Mouse (Mus musculus): ENCODE results near the gene Nfkbil1.
A peak's percentile ranks its signal among the peaks of the same experiment; 100 is the strongest.

Gene Nfkbil1

GRCm38 (mm10) chr17:35235614-35236389 lies at the start of gene Nfkbil1:
Gene Nfkbil1, minus strand, starts transcription at chr17:35235792.
- DNase-seq, result peak; percentile 85 to 87

GRCm38 (mm10) chr17:35280276-35280675 lies 44.7 kb upstream of the Nfkbil1 start:
- no peak for DNase-seq

- no peak for DNase-seq
These were observed 43.5 kb upstream of the Nfkbil1 start for GRCm38 (mm10) chr17:35278957-35279688.

- no peak for DNase-seq
These were observed 42.5 kb upstream of the Nfkbil1 start for GRCm38 (mm10) chr17:35278049-35278448.

GRCm38 (mm10) chr17:35276304-35276864 lies 40.8 kb upstream of the Nfkbil1 start:
- no peak for DNase-seq

- peak; percentile 93 to 94 for DNase-seq
These were observed 39.2 kb upstream of the Nfkbil1 start for GRCm38 (mm10) chr17:35274770-35275169.

- DNase-seq, result no peak
These were observed 36.7 kb upstream of the Nfkbil1 start for GRCm38 (mm10) chr17:35272249-35272648.

- peak; percentile 65 to 67 for DNase-seq
These were observed 34.2 kb upstream of the Nfkbil1 start for GRCm38 (mm10) chr17:35269653-35270347.

- DNase-seq, result no peak
These were observed 32.0 kb upstream of the Nfkbil1 start for GRCm38 (mm10) chr17:35267399-35268086.

- no peak for DNase-seq
These were observed 27.9 kb upstream of the Nfkbil1 start for GRCm38 (mm10) chr17:35263523-35263883.

GRCm38 (mm10) chr17:35262664-35263522 lies 27.3 kb upstream of the Nfkbil1 start, which contains the start of gene H2-D1:
Gene H2-D1, plus strand, starts transcription at chr17:35262730.
- DNase-seq, result peak; percentile 100

GRCm38 (mm10) chr17:35261651-35262050 lies 26.1 kb upstream of the Nfkbil1 start:
- no peak for DNase-seq

GRCm38 (mm10) chr17:35259621-35260020 lies 24.0 kb upstream of the Nfkbil1 start:
- DNase-seq, result no peak

GRCm38 (mm10) chr17:35258492-35259478 lies 23.2 kb upstream of the Nfkbil1 start:
- DNase-seq, result peak; percentile 91 to 95

- peak; percentile 96 to 97 for DNase-seq
These were observed 22.4 kb upstream of the Nfkbil1 start for GRCm38 (mm10) chr17:35257824-35258491.

GRCm38 (mm10) chr17:35257378-35257777 lies 21.8 kb upstream of the Nfkbil1 start:
- DNase-seq, result no peak

- no peak for DNase-seq
These were observed 20.1 kb upstream of the Nfkbil1 start for GRCm38 (mm10) chr17:35255704-35256103.

- no peak for DNase-seq
These were observed 19.7 kb upstream of the Nfkbil1 start for GRCm38 (mm10) chr17:35255301-35255700.

GRCm38 (mm10) chr17:35254241-35255098 lies 18.9 kb upstream of the Nfkbil1 start:
- peak; percentile 86 to 88 for DNase-seq

Measured in B cell, adult 2 months (primary cell).